Mouse (Mus musculus) heart, adult 2 months (tissue): ENCODE results near the gene Cd200r3. TPM values are rescaled to one million over a fixed set of nuclear protein-coding genes. Genes with fewer than 3 reads are reported as not detected.

Source experiments
- DNase-seq, 2 experiments: peaks; one replicate each; pipeline ENCODE4 v3.0.0; 2021
- H3K27ac ChIP-seq: fragments of 200-600 bp; 2 replicates; pipeline ENCODE4 v1.8.1; 2022
- H3K27me3 ChIP-seq: fragments of 200-500 bp; 2 replicates; pipeline ENCODE4 v1.6.1; 2012; ENCODE audit warnings: mild to moderate bottlenecking, low read length, inconsistent platforms, mixed read lengths; ENCODE audit not compliant: control insufficient read depth, insufficient read depth
- H3K36me3 ChIP-seq: fragments of 200-500 bp; 2 replicates; pipeline ENCODE4 v1.6.1; 2012; ENCODE audit warnings: low read length, inconsistent platforms; ENCODE audit not compliant: control insufficient read depth, insufficient read depth
- H3K4me1 ChIP-seq: fragments of 200-500 bp; 2 replicates; pipeline ENCODE4 v1.6.1; 2011; ENCODE audit warnings: low read length; ENCODE audit not compliant: control insufficient read depth, insufficient read depth
- H3K4me3 ChIP-seq: fragments of 200-600 bp; 2 replicates; pipeline ENCODE4 v1.8.1; 2022
- H3K79me2 ChIP-seq: fragments of 200-500 bp; replicated peaks from 2 replicates; pipeline ENCODE4 v1.6.1; 2012; ENCODE audit warnings: mild to moderate bottlenecking, inconsistent platforms, low read length, moderate library complexity, mixed read lengths; ENCODE audit not compliant: control insufficient read depth, insufficient read depth
- H3K9ac ChIP-seq: fragments of 200-500 bp; 2 replicates; pipeline ENCODE4 v1.6.1; 2012; ENCODE audit warnings: low read depth, mild to moderate bottlenecking, control low read depth, inconsistent platforms, low read length, mixed read lengths
- CTCF ChIP-seq: fragments of 200-600 bp; IDR thresholded peaks from 2 replicates; pipeline ENCODE4 v1.8.1; 2022; ENCODE audit warnings: antibody characterized with exemption, mild to moderate bottlenecking, moderate library complexity
- EP300 ChIP-seq: fragments of 200-500 bp; IDR thresholded peaks from 2 replicates; pipeline ENCODE4 v1.6.1; 2011; ENCODE audit warnings: low read depth, low read length, control low read depth; ENCODE audit not compliant: insufficient read depth
- POLR2A ChIP-seq: fragments of 200-500 bp; IDR thresholded peaks from 2 replicates; pipeline ENCODE4 v1.6.1; 2011; ENCODE audit warnings: mild to moderate bottlenecking, low read depth, low read length, control low read depth; ENCODE audit not compliant: insufficient read depth
- WGBS: fragments of 180-500 bp; shearing (Covaris S2); methylation state at CpG from one replicate; pipeline ENCODE4 v1.1.7; 2018; 5-methylcytosine and 5-hydroxymethylcytosine counted together
- intact Hi-C: fragments of 180-260 bp; cut with DNase I; formaldehyde crosslinking; loops from one replicate; pipeline ENCODE4 v1.15.1; 2025
- long read RNA-seq: library from polyadenylated mRNA; stranded (forward); transcript quantifications from one replicate; pipeline ENCODE4 v2.0.0, GENCODE M21; 2021
- polyA plus RNA-seq: library from polyadenylated mRNA; depleted of rRNA; stranded (reverse); fragments of >200 nt; gene quantifications from 2 replicates; pipeline ENCODE4 v1.2.3, GENCODE M21; 2012; rRNA removed
- total RNA-seq, 2 experiments: library from RNA; stranded (reverse); gene quantifications; 2 replicates each; pipeline ENCODE4 v1.2.3; 2021

Gene Cd200r3
- total RNA-seq (not detected), polyA plus RNA-seq (not detected in 2 replicates)
- long read RNA-seq, result 0 reads

- no peak within 1 kb of the TSS for H3K4me3 ChIP-seq
- H3K9ac ChIP-seq, result no peak within 1 kb of the TSS
- no peaks in the 10 kb centered on the region for H3K36me3 ChIP-seq
- H3K27me3 ChIP-seq, result no peaks in the 10 kb centered on the region
- no peaks in the 10 kb centered on the region for H3K4me1 ChIP-seq
- no peak within 1 kb of the TSS for H3K27ac ChIP-seq
- TF ChIP-seq POLR2A (no peak), CTCF (no peak), EP300 (no peak)
- intact Hi-C loops, result no loop called here
- WGBS, result 55% methylated on average over 3 of the region's 3 CpGs
- DNase-seq, result no peak
- H3K79me2 ChIP-seq, result no peaks in the 10 kb centered on the region
These were observed at the start of gene Cd200r3 for GRCm38 (mm10) chr16:44943468-44943867. TSS of gene Cd200r3 (plus strand) at chr16:44943678.

GRCm38 (mm10) chr16:44932016-44932415 is 11.5 kb upstream of the Cd200r3 start:
- H3K27ac ChIP-seq, result no peak overlapping the region
- H3K79me2 ChIP-seq, result no peaks in the 10 kb centered on the region
- H3K9ac ChIP-seq, result no peak overlapping the region
- no peaks in the 10 kb centered on the region for H3K27me3 ChIP-seq
- DNase-seq, result no peak
- no peak overlapping the region for H3K4me3 ChIP-seq
- intact Hi-C loops, result no loop called here
- WGBS, result 81% methylated on average over 1 of the region's 1 CpGs
- TF ChIP-seq CTCF (no peak), EP300 (no peak)
- no peaks in the 10 kb centered on the region for H3K4me1 ChIP-seq
- H3K36me3 ChIP-seq, result no peaks in the 10 kb centered on the region

GRCm38 (mm10) chr16:44951360-44952114 is 8.1 kb downstream of the Cd200r3 start:
- H3K79me2 ChIP-seq, result no peaks in the 10 kb centered on the region
- H3K27ac ChIP-seq, result no peak overlapping the region
- DNase-seq, result no peak
- no peaks in the 10 kb centered on the region for H3K4me1 ChIP-seq
- no peaks in the 10 kb centered on the region for H3K27me3 ChIP-seq
- H3K36me3 ChIP-seq, result no peaks in the 10 kb centered on the region
- TF ChIP-seq EP300, result no peak
- TF ChIP-seq CTCF, result no peak
- no peak for TF ChIP-seq POLR2A
- WGBS, result 34% methylated on average over 4 of the region's 4 CpGs
- intact Hi-C loops, result no loop called here
- H3K9ac ChIP-seq, result no peak overlapping the region
- no peak overlapping the region for H3K4me3 ChIP-seq

- Histone ChIP-seq H3K79me2 (no peaks in the 10 kb centered on the region), H3K4me1 (peaks cover 4% of the 10 kb centered on the region), H3K27me3 (no peaks in the 10 kb centered on the region), H3K9ac (no peak overlapping the region), H3K36me3 (no peaks in the 10 kb centered on the region), H3K27ac (peak overlapping the region; percentile 2), H3K4me3 (no peak overlapping the region)
- 74% methylated on average over 2 of the region's 2 CpGs for WGBS
- intact Hi-C loops, result loop anchor here (5.0 kb wide), 1 partner anchor 130 kb away; the partner anchor contains the start of gene Ccdc80
- DNase-seq, result no peak
- TF ChIP-seq CTCF (peak; percentile 53), POLR2A (no peak)
These were observed 18.8 kb downstream of the Cd200r3 start for GRCm38 (mm10) chr16:44962296-44962695.

- Histone ChIP-seq H3K27me3 (no peaks in the 10 kb centered on the region), H3K4me1 (peaks cover 4% of the 10 kb centered on the region), H3K79me2 (no peaks in the 10 kb centered on the region), H3K27ac (peak overlapping the region; percentile 2), H3K4me3 (no peak overlapping the region), H3K9ac (no peak overlapping the region), H3K36me3 (no peaks in the 10 kb centered on the region)
- intact Hi-C loops, result loop anchor here (5.0 kb wide), 1 partner anchor 130 kb away; the partner anchor contains the start of gene Ccdc80
- DNase-seq, result peak in 1 of 2 experiments; percentile 21
- TF ChIP-seq EP300 (no peak), POLR2A (no peak), CTCF (no peak)
- WGBS, result 15% methylated on average over 2 of the region's 2 CpGs
These were observed 19.3 kb downstream of the Cd200r3 start for GRCm38 (mm10) chr16:44962777-44963176.

- 60% methylated on average over 6 of the region's 6 CpGs for WGBS
- H3K27ac ChIP-seq, result no peak overlapping the region
These were observed 21.3 kb downstream of the Cd200r3 start for GRCm38 (mm10) chr16:44964526-44965374.

More at GRCm38 (mm10) chr16:44964526-44965374, 21.3 kb downstream of the Cd200r3 start:
- no peak for DNase-seq
- no peak overlapping the region for H3K4me3 ChIP-seq
- intact Hi-C loops, result loop anchor here (5.0 kb wide), 1 partner anchor 128 kb away; the partner anchor contains the start of gene Ccdc80
- H3K36me3 ChIP-seq, result no peaks in the 10 kb centered on the region
- H3K9ac ChIP-seq, result no peak overlapping the region
- no peak for TF ChIP-seq EP300
- no peaks in the 10 kb centered on the region for H3K79me2 ChIP-seq
- H3K4me1 ChIP-seq, result peaks cover 4% of the 10 kb centered on the region
- no peaks in the 10 kb centered on the region for H3K27me3 ChIP-seq
